Mouse (Mus musculus) E14TG2a.4 (cell line): ENCODE data around the gene 4833427G06Rik.

Source experiments
- CTCF ChIP-seq: conservative IDR thresholded peaks from 2 replicates; pipeline ENCODE4 v1.5.1; 2014; ENCODE audit warnings: low read length
- NANOG ChIP-seq: IDR thresholded peaks from 2 replicates; pipeline ENCODE4 v1.6.1; 2014; ENCODE audit warnings: borderline replicate concordance, low read length, mixed read lengths
- POU5F1 ChIP-seq: IDR thresholded peaks from 2 replicates; pipeline ENCODE4 v1.6.1; 2014; ENCODE audit warnings: low read length, borderline replicate concordance

DNA sequence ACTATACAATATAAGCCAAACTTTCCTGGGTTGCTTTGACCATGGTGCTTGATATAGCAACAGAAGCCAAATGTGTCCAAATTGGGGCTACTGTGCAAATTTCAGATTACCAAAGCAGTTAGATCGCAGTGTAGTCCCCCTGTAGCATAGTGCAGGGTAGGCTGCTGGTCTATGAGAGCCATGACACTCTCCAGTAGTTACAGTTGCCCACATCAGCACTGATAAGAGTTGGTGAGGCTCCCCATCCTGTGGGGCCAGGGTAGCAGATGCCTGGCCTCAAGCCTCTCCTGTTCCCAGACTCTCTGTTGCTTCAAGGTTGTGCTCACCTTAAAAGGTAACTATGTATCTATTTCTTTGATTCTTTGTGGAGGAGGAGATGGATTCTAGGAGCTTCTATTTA is 36.0 kb upstream of the 4833427G06Rik start:
- no peak for TF ChIP-seq CTCF
- TF ChIP-seq POU5F1: no peak
- no peak for TF ChIP-seq NANOG
